Mouse (Mus musculus) intestine, postnatal 0 days (tissue): ENCODE measurements around the gene Zfp444. TPM values are rescaled to one million over a fixed set of nuclear protein-coding genes. Genes with fewer than 3 reads are reported as not detected.
"Not testable (repeated sequence)": the region's sequence is repeated elsewhere in the genome, so short reads cannot be mapped to it uniquely, and the experiment has no call there.

ENCODE experiments used
- ATAC-seq: fragments of 200-750 bp; cut with Nextera tagmentation; 2 replicates; pipeline ENCODE4 v1.8.0; 2017; ENCODE audit warnings: mild to moderate bottlenecking, moderate TSS enrichment, moderate library complexity
- H3K27ac ChIP-seq: fragments of 300-500 bp; sonication (generic); 2 replicates; pipeline ENCODE4 v1.5.1; 2014; ENCODE audit warnings: mild to moderate bottlenecking, low read depth, low read length, moderate library complexity
- H3K27me3 ChIP-seq: fragments of 300-500 bp; sonication (generic); replicated peaks from 2 replicates; pipeline ENCODE4 v1.6.1; 2014; ENCODE audit warnings: low read length, mixed read lengths; ENCODE audit not compliant: control insufficient read depth, insufficient read depth
- H3K36me3 ChIP-seq: fragments of 300-500 bp; sonication (generic); 2 replicates; pipeline ENCODE4 v1.6.1; 2014; ENCODE audit warnings: mild to moderate bottlenecking, moderate library complexity; ENCODE audit not compliant: control insufficient read depth, insufficient read depth
- H3K4me1 ChIP-seq: fragments of 300-500 bp; sonication (generic); replicated peaks from 2 replicates; pipeline ENCODE4 v1.6.1; 2014; ENCODE audit warnings: antibody characterized with exemption, low read length, mixed read lengths; ENCODE audit not compliant: control insufficient read depth, insufficient read depth
- H3K4me2 ChIP-seq: fragments of 300-500 bp; sonication (generic); replicated peaks from 2 replicates; pipeline ENCODE4 v1.6.1; 2014; ENCODE audit warnings: low read depth, mild to moderate bottlenecking, moderate library complexity
- H3K4me3 ChIP-seq: fragments of 300-500 bp; sonication (generic); 2 replicates; pipeline ENCODE4 v1.5.1; 2014; ENCODE audit warnings: low read depth, low read length
- H3K9ac ChIP-seq: fragments of 300-500 bp; sonication (generic); 2 replicates; pipeline ENCODE4 v1.6.1; 2014; ENCODE audit warnings: mild to moderate bottlenecking, low read depth, low read length
- H3K9me3 ChIP-seq: fragments of 300-500 bp; sonication (generic); 2 replicates; pipeline ENCODE4 v1.6.1; 2016; ENCODE audit warnings: mixed run types; ENCODE audit not compliant: control insufficient read depth
- CTCF ChIP-seq: sonication (generic); IDR thresholded peaks from 2 replicates; pipeline ENCODE4 v1.5.1; 2016; ENCODE audit warnings: low read depth, mild to moderate bottlenecking, control low read depth, antibody characterized with exemption, moderate library complexity
- WGBS: fragments of 180-500 bp; shearing (Covaris S2); extraction: QIAGEN DNeasy Blood & Tissue Kit; methylation state at CpG from one replicate; pipeline ENCODE4 v1.1.7; 2014; 5-methylcytosine and 5-hydroxymethylcytosine counted together
- polyA plus RNA-seq: library from polyadenylated mRNA; unstranded; fragments of >200 nt; fragmentation: Nextera tagmentation; extraction: Ambion mirVana; gene quantifications from 2 replicates; pipeline ENCODE4 v1.2.1, GENCODE M21; 2015

Gene Zfp444
- polyA plus RNA-seq, 1 experiment from 2014 or later = 18.5 TPM

GRCm38 (mm10) chr7:6220147-6220546 is 48.1 kb downstream of the Zfp444 start:
- no peaks in the 10 kb centered on the region for H3K27me3 ChIP-seq
- ATAC-seq = no peak
- H3K27ac ChIP-seq = no peak overlapping the region
- no peak overlapping the region for H3K4me3 ChIP-seq
- H3K4me2 ChIP-seq = no peak overlapping the region
- no peak overlapping the region for H3K9ac ChIP-seq
- no peaks in the 10 kb centered on the region for H3K4me1 ChIP-seq
- no peak for TF ChIP-seq CTCF
- no peaks in the 10 kb centered on the region for H3K36me3 ChIP-seq
- no peaks in the 10 kb centered on the region for H3K9me3 ChIP-seq
- WGBS = 47% methylated on average over 3 of the region's 3 CpGs

- Histone ChIP-seq H3K27me3 (no peaks in the 10 kb centered on the region), H3K4me2 (no peak within 1 kb of the TSS), H3K27ac (no peak within 1 kb of the TSS), H3K4me3 (no peak within 1 kb of the TSS), H3K9ac (no peak within 1 kb of the TSS), H3K9me3 (no peaks in the 10 kb centered on the region), H3K36me3 (no peaks in the 10 kb centered on the region), H3K4me1 (no peaks in the 10 kb centered on the region)
- WGBS = 89% methylated on average over 12 of the region's 12 CpGs
- ATAC-seq = no peak
- no peak for TF ChIP-seq CTCF
Measured at GRCm38 (mm10) chr7:6221978-6222377, 50.0 kb downstream of the Zfp444 start, which contains the start of gene Zscan5b. TSS of gene Zscan5b (plus strand) at chr7:6222278.

GRCm38 (mm10) chr7:6228491-6228890 is 56.5 kb downstream of the Zfp444 start:
- ATAC-seq, H3K4me2 ChIP-seq, H3K4me1 ChIP-seq, H3K4me3 ChIP-seq, H3K27ac ChIP-seq, H3K9ac ChIP-seq, H3K27me3 ChIP-seq, H3K36me3 ChIP-seq, H3K9me3 ChIP-seq: not testable (repeated sequence)
- 54% methylated on average over 8 of the region's 8 CpGs for WGBS
- peak; percentile 17 for TF ChIP-seq CTCF

GRCm38 (mm10) chr7:6239787-6240186 is 67.8 kb downstream of the Zfp444 start:
- no peak for ATAC-seq
- 55% methylated on average over 11 of the region's 11 CpGs for WGBS

GRCm38 (mm10) chr7:6240841-6241425 is 68.9 kb downstream of the Zfp444 start:
- not testable (repeated sequence) for H3K4me3 ChIP-seq, H3K27me3 ChIP-seq, H3K4me1 ChIP-seq, H3K36me3 ChIP-seq, H3K9me3 ChIP-seq, ATAC-seq, H3K4me2 ChIP-seq, H3K27ac ChIP-seq, H3K9ac ChIP-seq
- WGBS = 5% methylated on average over 1 of the region's 1 CpGs
- peak; percentile 74 for TF ChIP-seq CTCF

More at GRCm38 (mm10) chr7:6239787-6240186, 67.8 kb downstream of the Zfp444 start:
- no peak overlapping the region for H3K27ac ChIP-seq
- TF ChIP-seq CTCF = no peak
- no peaks in the 10 kb centered on the region for H3K4me1 ChIP-seq
- no peaks in the 10 kb centered on the region for H3K9me3 ChIP-seq
- H3K4me3 ChIP-seq = no peak overlapping the region
- no peak overlapping the region for H3K4me2 ChIP-seq
- H3K36me3 ChIP-seq = no peaks in the 10 kb centered on the region
- no peaks in the 10 kb centered on the region for H3K27me3 ChIP-seq
- H3K9ac ChIP-seq = no peak overlapping the region

Other genes with a start within 250 kb of the Zfp444 start
- not detected in 2 replicates for gene Vmn1r65, start 161.2 kb upstream of the Zfp444 start, polyA plus RNA-seq
- gene Nlrp4c, start 127.1 kb upstream of the Zfp444 start, polyA plus RNA-seq = not detected in 2 replicates
- gene Zfp787, start 16.2 kb upstream of the Zfp444 start, polyA plus RNA-seq = 42.2 and 46.5 TPM in 2 replicates
- not detected in 2 replicates for gene Galp, start 24.9 kb downstream of the Zfp444 start, polyA plus RNA-seq
- gene Zscan5b, start 50.1 kb downstream of the Zfp444 start, polyA plus RNA-seq = not detected in 2 replicates
- gene Epp13, start 80.5 kb downstream of the Zfp444 start, polyA plus RNA-seq = not detected in 2 replicates
- gene Zfp667, start 114.4 kb downstream of the Zfp444 start, polyA plus RNA-seq = 2.1 and 2.4 TPM in 2 replicates
- gene Zfp583, start 159.1 kb downstream of the Zfp444 start, polyA plus RNA-seq = 1.2 and 1.7 TPM in 2 replicates
- 0.08 and 0.20 TPM in 2 replicates for gene Gm3854, start 171.5 kb downstream of the Zfp444 start, polyA plus RNA-seq
- gene Zfp78, start 191.1 kb downstream of the Zfp444 start, polyA plus RNA-seq = 0.82 and 1.1 TPM in 2 replicates
- 2.5 and 3.3 TPM in 2 replicates for gene Zfp28, start 211.1 kb downstream of the Zfp444 start, polyA plus RNA-seq
- 0.04 and 0.14 TPM in 2 replicates for gene Smim17, start 226.5 kb downstream of the Zfp444 start, polyA plus RNA-seq
- gene Gm20715, start 238.1 kb downstream of the Zfp444 start, polyA plus RNA-seq = not detected in 2 replicates